Mouse (Mus musculus) cerebellum, postnatal 14 days (tissue): ENCODE results near the gene Bpifc.

Experiments used
- DNase-seq, 2 experiments: peaks; one replicate each; pipeline ENCODE4 v3.0.0; 2021; ENCODE audit warnings: mixed read lengths in 2 of 2

The Bpifc gene

GRCm38 (mm10) chr10:86010636-86011035 is 1.1 kb downstream of the Bpifc start:
- DNase-seq = no peak

GRCm38 (mm10) chr10:86009688-86010087 is 2.0 kb downstream of the Bpifc start:
- no peak for DNase-seq

GRCm38 (mm10) chr10:86006455-86006854 is 5.2 kb downstream of the Bpifc start:
- no peak for DNase-seq

DNA sequence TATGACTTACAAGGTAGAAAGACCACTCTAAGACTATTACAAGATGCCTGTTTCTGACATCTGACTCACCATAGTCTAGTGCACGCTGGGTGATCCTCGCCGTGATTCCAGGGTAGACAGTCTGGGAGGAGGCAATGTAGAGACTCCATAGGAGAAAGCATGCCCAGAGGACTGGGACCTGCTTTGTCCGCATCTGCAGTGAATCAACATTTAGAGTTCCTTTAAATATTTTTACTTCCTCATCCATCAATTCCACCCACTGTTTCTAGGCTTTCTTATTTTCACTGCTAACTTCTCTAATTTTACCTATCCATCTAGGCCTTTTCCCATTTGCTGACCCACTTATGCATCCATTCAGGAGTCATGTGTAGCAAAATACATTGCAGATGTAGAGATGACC is 11.2 kb downstream of the Bpifc start:
- DNase-seq = no peak

GRCm38 (mm10) chr10:85994543-85995104 is 17.1 kb downstream of the Bpifc start:
- no peak for DNase-seq

- DNase-seq = no peak
Observed at GRCm38 (mm10) chr10:85993836-85994235, 17.9 kb downstream of the Bpifc start.

DNA sequence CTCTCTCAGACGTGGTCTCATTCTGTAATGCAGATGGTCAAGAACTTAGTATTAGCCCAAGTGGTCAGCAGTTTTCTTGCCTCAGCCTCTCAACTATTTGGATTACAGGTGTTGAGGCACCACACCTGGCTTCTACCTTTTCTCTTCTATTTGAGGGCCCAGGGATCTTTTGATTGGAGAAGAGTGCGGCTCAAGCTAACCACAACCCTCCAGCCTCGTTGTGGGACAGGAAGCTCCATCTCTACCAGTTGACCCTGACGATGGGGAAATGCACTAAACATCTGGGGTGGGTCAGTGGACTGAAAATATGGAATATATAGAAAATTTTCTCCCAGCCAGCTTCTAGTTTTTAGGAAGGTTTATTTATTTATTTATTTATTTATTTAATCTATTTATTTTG is 19.3 kb downstream of the Bpifc start:
- no peak for DNase-seq

DNA sequence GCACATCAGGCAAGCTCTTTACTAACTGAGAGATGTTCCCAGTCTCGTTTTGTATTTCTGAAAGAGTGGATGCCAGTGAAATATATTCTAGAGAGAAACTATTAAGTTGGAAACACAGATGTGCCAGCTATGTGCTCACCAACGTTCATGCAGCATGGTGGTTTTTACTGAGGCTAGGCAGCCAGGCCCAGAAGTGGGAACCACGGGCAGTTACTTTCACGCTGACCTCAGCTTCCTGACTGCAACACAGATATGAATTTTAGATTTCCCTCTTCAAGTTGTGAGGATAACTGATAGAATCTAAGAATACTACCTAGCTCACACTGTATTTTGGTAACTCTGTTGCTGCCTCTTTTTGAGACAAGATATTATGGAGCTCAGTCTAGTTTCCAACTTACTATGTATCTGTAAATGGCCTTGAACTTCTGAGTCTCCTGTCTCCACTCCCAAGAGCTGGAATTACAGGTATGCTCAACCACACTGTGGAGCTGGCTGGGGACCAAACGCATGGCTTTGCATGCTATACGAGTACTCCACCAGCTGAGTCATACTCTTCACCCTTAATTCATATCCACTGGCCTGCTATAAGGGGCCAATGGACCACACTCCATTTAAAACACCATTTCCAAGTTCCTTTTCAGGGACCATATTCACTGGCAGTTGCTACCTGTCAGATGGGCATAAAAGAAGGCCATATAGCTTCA is 22.1 kb downstream of the Bpifc start:
- DNase-seq = no peak

DNA sequence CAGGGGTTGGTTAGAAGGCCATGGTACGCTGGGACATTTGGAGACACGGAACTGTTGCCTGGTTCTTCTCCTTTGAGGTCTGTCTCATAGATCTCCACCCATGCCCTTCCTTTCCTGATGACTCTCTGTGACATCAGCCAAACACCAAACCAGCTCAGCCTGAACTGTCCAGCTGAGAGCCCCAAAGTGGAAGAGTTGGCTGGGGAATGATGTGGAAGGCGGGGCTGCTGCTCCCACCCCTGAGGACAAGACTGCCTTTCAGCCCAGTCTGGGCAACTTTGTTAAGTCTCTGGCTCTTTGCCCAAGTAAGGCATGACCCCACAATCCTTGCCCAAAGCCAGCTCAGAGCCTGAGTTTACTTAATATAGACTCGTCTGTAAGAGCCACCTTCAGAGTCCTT is 38.8 kb downstream of the Bpifc start:
- DNase-seq = no peak

GRCm38 (mm10) chr10:85971826-85972225 is 39.9 kb downstream of the Bpifc start:
- no peak for DNase-seq

DNA sequence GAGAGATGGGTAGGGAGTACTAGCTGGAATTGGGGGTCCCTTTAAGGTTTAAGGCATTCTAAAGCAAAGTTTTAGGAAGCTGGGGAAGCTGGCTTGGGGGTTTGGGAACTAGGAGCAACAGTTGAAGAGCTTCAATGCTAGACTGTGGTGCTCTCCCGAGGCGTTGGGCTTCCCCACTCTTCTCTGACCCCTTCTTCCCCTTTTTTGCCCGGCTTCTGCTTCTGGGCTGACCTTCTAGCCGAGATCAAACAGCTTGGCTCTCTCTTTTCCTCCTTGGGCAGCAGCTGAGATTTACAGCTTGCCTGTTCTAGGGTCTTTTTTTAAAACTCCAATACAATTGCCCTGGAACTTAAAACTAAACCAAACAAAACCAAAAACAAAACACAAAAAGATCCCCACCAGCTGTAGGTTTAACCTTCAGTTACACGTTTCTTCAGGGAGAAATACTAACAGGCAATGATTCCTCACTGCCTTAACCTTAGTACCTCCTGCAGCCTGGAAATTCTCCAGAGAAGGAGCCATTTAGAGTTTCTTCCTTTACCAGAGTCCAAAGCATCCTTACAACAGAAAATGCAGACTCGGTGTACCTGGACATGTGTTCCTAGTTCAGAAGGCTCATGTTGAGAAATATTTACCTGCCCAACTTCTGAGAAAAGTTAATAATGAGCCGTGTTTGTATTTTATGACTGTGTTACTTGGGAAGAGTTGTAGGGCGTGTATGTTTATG is 41.6 kb downstream of the Bpifc start:
- DNase-seq = no peak

- DNase-seq = no peak
Observed at GRCm38 (mm10) chr10:85968731-85969130, 43.0 kb downstream of the Bpifc start.

GRCm38 (mm10) chr10:85968157-85968634 is 43.5 kb downstream of the Bpifc start:
- DNase-seq = peak; percentile 93

DNA sequence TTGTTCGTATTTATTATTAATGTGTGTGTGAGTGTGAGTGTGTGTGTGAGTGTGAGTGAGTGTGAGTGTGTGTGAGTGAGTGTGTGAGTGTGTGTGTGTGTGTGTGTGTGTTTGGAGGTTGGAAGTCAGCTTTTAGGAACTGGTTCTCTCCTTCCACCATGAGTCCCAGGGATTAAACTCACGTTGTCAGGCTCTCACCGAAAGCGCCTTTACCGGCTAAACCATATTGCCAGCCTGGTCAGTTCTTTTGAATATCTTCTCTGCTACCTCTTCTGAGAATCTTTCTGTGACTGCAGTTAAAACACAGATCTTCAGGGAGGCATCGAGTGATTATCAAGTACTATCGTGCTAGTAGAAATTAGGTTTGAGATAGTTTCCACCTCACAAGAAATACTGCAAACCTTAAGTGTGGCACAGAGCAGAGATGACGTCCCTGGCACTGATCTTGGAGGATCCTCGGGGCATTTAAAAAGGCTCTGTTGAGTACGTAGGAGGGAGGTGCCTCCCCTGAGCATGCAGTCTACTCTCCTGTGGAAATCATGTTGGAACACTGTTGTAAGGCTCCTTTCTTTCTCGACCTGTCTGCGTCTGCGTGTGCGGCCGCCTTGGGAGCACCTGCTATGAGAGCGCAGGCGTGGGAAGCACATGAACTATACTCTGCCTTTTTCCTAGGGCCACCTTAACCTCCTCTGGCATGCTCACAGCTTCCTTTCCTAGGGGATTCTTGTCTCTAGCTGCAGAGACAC is 44.1 kb downstream of the Bpifc start:
- no peak for DNase-seq

DNA sequence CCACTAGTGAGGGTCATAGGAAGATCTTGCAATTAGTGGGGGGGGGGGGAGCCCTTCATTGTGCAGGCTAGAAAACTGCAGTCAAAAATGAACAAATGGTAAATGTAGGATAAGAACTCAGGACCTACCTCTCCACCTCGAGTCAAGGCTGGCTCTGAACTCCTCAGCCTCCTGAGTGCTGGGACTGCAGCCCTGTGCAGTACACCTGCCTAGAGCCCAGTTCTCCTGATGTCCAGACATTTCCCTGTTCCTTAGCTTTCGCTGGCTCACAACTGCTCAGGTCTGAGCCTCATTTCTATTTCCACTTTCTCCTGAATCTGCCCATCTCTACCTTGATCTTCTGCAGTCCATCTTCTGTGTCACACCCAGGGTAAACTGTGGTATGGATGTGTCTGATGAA is 45.2 kb downstream of the Bpifc start:
- no peak for DNase-seq

GRCm38 (mm10) chr10:85964316-85964715 is 47.4 kb downstream of the Bpifc start:
- DNase-seq = no peak

GRCm38 (mm10) chr10:85962897-85963296 is 48.8 kb downstream of the Bpifc start:
- no peak for DNase-seq

DNA sequence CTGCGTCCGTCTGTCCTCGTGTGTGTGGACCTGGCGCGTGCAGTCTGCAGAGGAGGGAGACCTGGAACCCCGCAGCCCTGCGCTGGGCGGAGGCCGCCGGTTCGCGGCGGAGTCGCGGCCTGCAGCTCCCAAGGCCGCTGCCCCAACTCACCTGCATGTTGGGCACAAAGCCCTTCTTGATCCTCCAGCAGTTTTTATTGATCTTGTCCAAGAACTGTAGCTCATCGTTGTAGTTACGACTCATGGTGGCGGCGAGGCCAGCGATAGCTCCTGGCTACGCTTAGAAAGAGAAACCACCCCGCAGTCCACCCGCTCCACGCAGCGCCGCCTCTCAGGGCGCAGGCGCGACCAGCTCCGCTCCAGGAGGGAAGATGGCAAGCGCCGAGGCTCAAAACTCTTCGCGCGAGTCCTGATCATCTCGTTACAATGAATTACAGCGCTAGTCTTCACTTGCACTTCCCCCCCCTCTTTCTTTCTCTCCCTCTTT is 54.2 kb downstream of the Bpifc start, which contains the start of gene Rtcb:
Gene Rtcb, minus strand, starts transcription at position 360 of the 487 bp plus-strand sequence.
- DNase-seq = peak; percentile 99

DNA sequence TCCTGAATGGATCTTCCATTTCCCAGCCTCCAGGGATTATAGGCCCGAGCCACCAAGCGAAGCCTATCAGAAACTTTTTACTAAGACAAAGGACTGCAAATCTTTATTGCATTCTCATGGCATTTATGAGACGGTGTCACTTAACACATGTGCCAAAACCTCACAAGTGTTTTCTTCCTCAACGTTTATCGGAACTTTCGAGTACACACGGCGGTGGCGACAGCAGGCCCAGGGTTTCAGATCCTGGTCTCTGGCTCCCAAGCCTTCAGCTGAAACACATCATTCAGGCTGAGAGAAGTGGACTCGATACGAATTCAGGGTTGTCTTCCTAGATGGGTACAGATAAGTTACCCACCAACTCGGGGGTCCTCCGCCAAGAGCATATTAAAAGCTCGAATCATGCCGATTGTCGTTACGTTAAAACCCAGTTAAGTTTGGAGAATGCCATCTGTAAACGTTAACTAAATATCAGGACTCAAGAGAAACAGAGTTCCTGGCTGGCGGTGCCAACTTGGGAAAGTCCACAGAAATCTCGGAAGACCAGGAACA is 54.8 kb downstream of the Bpifc start:
- DNase-seq = peak; percentile 12 to 13

- DNase-seq = no peak
Observed at GRCm38 (mm10) chr10:85954429-85954828, 57.3 kb downstream of the Bpifc start.

GRCm38 (mm10) chr10:85953401-85953800 is 58.3 kb downstream of the Bpifc start:
- peak in 1 of 2 experiments; percentile 8 for DNase-seq

DNA sequence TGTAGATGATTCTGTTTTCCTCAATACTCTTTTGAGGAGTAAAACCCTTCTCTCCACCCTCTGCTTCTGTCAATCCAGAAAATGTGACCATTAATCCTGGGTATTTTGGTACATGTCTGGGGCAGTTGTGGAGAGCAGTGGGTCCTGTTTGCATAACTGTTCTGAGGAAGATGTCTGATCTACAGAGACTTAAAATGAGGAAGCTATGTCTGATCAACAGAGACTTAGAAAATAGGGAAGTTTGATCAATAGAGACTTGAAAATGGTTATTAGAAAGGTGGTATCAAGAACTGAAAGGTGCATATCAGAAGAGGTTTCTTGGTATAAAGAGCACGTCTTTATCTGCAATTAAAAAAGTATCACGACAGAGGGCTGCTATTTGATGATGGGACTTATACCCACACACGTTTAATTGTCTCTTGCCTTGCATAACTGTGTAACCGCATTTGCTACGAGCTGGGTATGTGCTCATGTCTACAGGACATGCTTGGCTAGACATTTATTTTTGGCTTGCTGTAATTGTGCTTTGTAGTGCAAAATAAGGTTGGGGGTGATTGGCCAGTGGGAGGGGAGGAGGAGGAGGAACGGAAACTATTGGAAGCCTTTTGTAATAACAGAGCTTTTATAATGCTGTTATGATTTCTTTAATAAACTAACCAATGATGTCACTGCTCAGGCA is 59.8 kb downstream of the Bpifc start:
- no peak for DNase-seq
